Mouse (Mus musculus) hindbrain, embryonic 10.5 days (tissue): ENCODE measurements around the gene Ptpn18. TPM values are rescaled to one million over a fixed set of nuclear protein-coding genes. Genes with fewer than 3 reads are reported as not detected.

Experiments used
- polyA plus RNA-seq: library from polyadenylated mRNA; unstranded; fragments of >200 nt; fragmentation: Nextera tagmentation; extraction: Ambion mirVana; gene quantifications from 2 replicates; pipeline ENCODE4 v1.2.1, GENCODE M21; 2016

The Ptpn18 gene
- polyA plus RNA-seq, 1 experiment from 2014 or later, result 10.9 TPM

Other genes with a start within 250 kb of the Ptpn18 start
- 72.9 and 79.3 TPM in 2 replicates for gene Ccdc115, start 20.1 kb upstream of the Ptpn18 start, polyA plus RNA-seq
- 107 and 123 TPM in 2 replicates for gene Imp4, start 19.9 kb upstream of the Ptpn18 start, polyA plus RNA-seq
- gene Prss39, start 38.6 kb downstream of the Ptpn18 start, polyA plus RNA-seq, result not detected in 2 replicates
- not detected in 2 replicates for gene Cfc1, start 75.9 kb downstream of the Ptpn18 start, polyA plus RNA-seq
- gene Prss40, start 101.2 kb downstream of the Ptpn18 start, polyA plus RNA-seq, result not detected in 2 replicates
- 1.6 and 4.9 TPM in 2 replicates for gene Amer3, start 119.9 kb downstream of the Ptpn18 start, polyA plus RNA-seq